8 mouse cellular contexts compared by ENCODE assay signal in genomic region chr17:51177923-51178322, GRCm38 (mm10). TPM values are rescaled to one million over a fixed set of nuclear protein-coding genes. Genes with fewer than 3 reads are reported as not detected.
DNase-seq lines count a peak whose midpoint lies in the region; ATAC-seq and TF ChIP-seq lines count a peak whose summit lies in the region.

No protein-coding gene starts in this region.

- H3K9ac ChIP-seq in forebrain, embryonic 16.5 days (replicated peaks; ENCODE audit: low read depth, low read length) = peak overlapping the region; percentile 99
- H3K9ac ChIP-seq in limb, embryonic 14.5 days (ENCODE audit: low read depth, low read length, severe bottlenecking) = peak overlapping the region; percentile 97
- H3K9ac ChIP-seq in stomach, embryonic 14.5 days (replicated peaks; ENCODE audit: low read depth, low read length) = peak overlapping the region; percentile 67; the same call in 1 of the 2 replicates

- TF ChIP-seq POLR2A in limb, embryonic 14.5 days (IDR thresholded peaks at IDR 0.05; ENCODE audit: borderline replicate concordance, extremely low read depth, insufficient read depth, insufficient read length) = no peak

- H3K27me3 ChIP-seq in E14TG2a.4 (ENCODE audit: insufficient read depth, low read length) = peaks cover 10% of the 10 kb centered on the region; the same call in 1 of the 2 replicates
- no peaks in the 10 kb centered on the region for H3K27me3 ChIP-seq in forebrain, embryonic 16.5 days (replicated peaks; ENCODE audit: control insufficient read depth, insufficient read depth, low read length)
- no peaks in the 10 kb centered on the region for H3K27me3 ChIP-seq in limb, embryonic 14.5 days (ENCODE audit: control insufficient read depth, insufficient read depth, low read length)
- H3K27me3 ChIP-seq in stomach, embryonic 14.5 days (ENCODE audit: control insufficient read depth, insufficient read depth, low read length) = no peaks in the 10 kb centered on the region

- no peak for TF ChIP-seq CTCF in E14TG2a.4 (conservative IDR thresholded peaks at IDR 0.05; ENCODE audit: low read length)

- peak overlapping the region; percentile 83 for H3K4me3 ChIP-seq in E14TG2a.4 (replicated peaks; ENCODE audit: low read length)
- peak overlapping the region; percentile 84 for H3K4me3 ChIP-seq in forebrain, embryonic 16.5 days (replicated peaks; ENCODE audit: low read length)
- peak overlapping the region; percentile 83 for H3K4me3 ChIP-seq in limb, embryonic 14.5 days (replicated peaks; ENCODE audit: low read length)
- H3K4me3 ChIP-seq in stomach, embryonic 14.5 days (ENCODE audit: low read depth, low read length) = peak overlapping the region; percentile 59

- peak; percentile 10 for DNase-seq in embryo, embryonic 10 days (ENCODE audit: low spot score)
- no peak for DNase-seq in embryo, embryonic 9.5 days (ENCODE audit: extremely low spot score)
- peak; percentile 22 for DNase-seq in limb, embryonic 14.5 days (ENCODE audit: low spot score)
- DNase-seq in urinary bladder, postnatal 25 days (ENCODE audit: low spot score) = no peak
- no peak for DNase-seq in urinary bladder, postnatal 4 days (ENCODE audit: low spot score in 2 of 2)

- H3K4me2 ChIP-seq in forebrain, embryonic 16.5 days (ENCODE audit: low read length) = peak overlapping the region; percentile 86
- H3K4me2 ChIP-seq in limb, embryonic 14.5 days (replicated peaks; ENCODE audit: low read depth, low read length, severe bottlenecking) = peak overlapping the region; percentile 58
- peak overlapping the region; percentile 62 for H3K4me2 ChIP-seq in stomach, embryonic 14.5 days (replicated peaks; ENCODE audit: low read depth, low read length)

- H3K36me3 ChIP-seq in E14TG2a.4 (ENCODE audit: insufficient read depth, low read length) = no peaks in the 10 kb centered on the region
- H3K36me3 ChIP-seq in forebrain, embryonic 16.5 days (ENCODE audit: control insufficient read depth, insufficient read depth) = no peaks in the 10 kb centered on the region
- H3K36me3 ChIP-seq in limb, embryonic 14.5 days (ENCODE audit: control insufficient read depth, insufficient read depth, low read length) = no peaks in the 10 kb centered on the region
- H3K36me3 ChIP-seq in stomach, embryonic 14.5 days (ENCODE audit: control insufficient read depth, insufficient read depth, low read length) = no peaks in the 10 kb centered on the region

- WGBS in forebrain, embryonic 16.5 days = 63% methylated on average over 6 of the region's 6 CpGs
- WGBS in limb, embryonic 14.5 days = 56% methylated on average over 6 of the region's 6 CpGs
- WGBS in stomach, embryonic 14.5 days = 42% methylated on average over 6 of the region's 6 CpGs

- no peak overlapping the region; the same call in 1 of the 2 replicates for H3K27ac ChIP-seq in forebrain, embryonic 16.5 days (ENCODE audit: low read length)
- H3K27ac ChIP-seq in limb, embryonic 14.5 days (replicated peaks; ENCODE audit: low read depth, low read length) = peak overlapping the region; percentile 93
- peak overlapping the region; percentile 98; the same call in 1 of the 2 replicates for H3K27ac ChIP-seq in stomach, embryonic 14.5 days (ENCODE audit: low read length)

- H3K9me3 ChIP-seq in E14TG2a.4 (ENCODE audit: low read length) = no peaks in the 10 kb centered on the region
- no peaks in the 10 kb centered on the region for H3K9me3 ChIP-seq in forebrain, embryonic 16.5 days (ENCODE audit: control insufficient read depth, low read length)
- H3K9me3 ChIP-seq in limb, embryonic 14.5 days (ENCODE audit: control insufficient read depth, low read length) = no peaks in the 10 kb centered on the region
- H3K9me3 ChIP-seq in stomach, embryonic 14.5 days (ENCODE audit: control insufficient read depth, low read depth, low read length) = no peaks in the 10 kb centered on the region

- no peak for ATAC-seq in forebrain, embryonic 16.5 days
- no peak for ATAC-seq in limb, embryonic 14.5 days (ENCODE audit: low FRiP score, low read depth)
- no peak for ATAC-seq in stomach, embryonic 14.5 days (ENCODE audit: insufficient number of reproducible peaks, insufficient read depth, low FRiP score, low read depth)

- peaks cover 8% of the 10 kb centered on the region for H3K4me1 ChIP-seq in E14TG2a.4 (replicated peaks; ENCODE audit: low read depth, low read length)
- H3K4me1 ChIP-seq in forebrain, embryonic 16.5 days (replicated peaks; ENCODE audit: control insufficient read depth, insufficient read depth, low read length) = peaks cover 6% of the 10 kb centered on the region
- H3K4me1 ChIP-seq in limb, embryonic 14.5 days (ENCODE audit: control insufficient read depth, insufficient read depth, low read length) = peaks cover 7% of the 10 kb centered on the region
- H3K4me1 ChIP-seq in stomach, embryonic 14.5 days (ENCODE audit: control insufficient read depth, insufficient read depth, low read length) = no peaks in the 10 kb centered on the region

RNA-seq across cellular contexts. Expression of gene Tbc1d5, which starts 1.2 kb away (rescaled TPM):
- 8.1 and 8.6 TPM in 2 replicates for polyA plus RNA-seq in forebrain, embryonic 16.5 days (2015; fragmentation: Nextera tagmentation; extraction: Ambion mirVana)
- polyA plus RNA-seq in limb, embryonic 14.5 days (2012; rRNA removed) = 10.8 and 11.6 TPM in 2 replicates
- 10.5 and 10.7 TPM in 2 replicates for polyA plus RNA-seq in limb, embryonic 14.5 days (2014; fragmentation: Nextera tagmentation; extraction: Ambion mirVana)
- 14.3 and 14.8 TPM in 2 replicates for polyA plus RNA-seq in stomach, embryonic 14.5 days (2014; fragmentation: Nextera tagmentation; extraction: Ambion mirVana)

Comparison
In these comparisons a context has a peak if more than half of its experiments do, and no peak if none do; other contexts are left out.
1. DNase-seq: peak in embryo, embryonic 10 days (single experiment) and limb, embryonic 14.5 days (single experiment); none in embryo, embryonic 9.5 days (single experiment), urinary bladder, postnatal 25 days (single experiment) and urinary bladder, postnatal 4 days (0 of 2).
2. Peak in every context shown above with its lines, with median percentiles within 50 percentile points of each other: H3K4me3 ChIP-seq, H3K4me2 ChIP-seq and H3K9ac ChIP-seq.